Mouse (Mus musculus) heart, postnatal 10 days (tissue): ENCODE measurements around the gene Gngt1. TPM values are rescaled to one million over a fixed set of nuclear protein-coding genes. Genes with fewer than 3 reads are reported as not detected.

Experiments
- total RNA-seq, 2 experiments: library from RNA; stranded (reverse); gene quantifications; 2 replicates each; pipeline ENCODE4 v1.2.3; 2021

The Gngt1 gene
- total RNA-seq, 2 experiments from 2014 or later: not detected

Other genes with a start within 250 kb of the Gngt1 start
- gene Calcr, start 229.1 kb upstream of the Gngt1 start, total RNA-seq: not detected
- 1 to 10 TPM; 2.6 to 3.0 TPM for gene Tfpi2, start 4.9 kb upstream of the Gngt1 start, total RNA-seq
- gene Gng11, start 10.1 kb downstream of the Gngt1 start, total RNA-seq: 100 to 1,000 TPM; 123 to 135 TPM
- gene Bet1, start 93.2 kb downstream of the Gngt1 start, total RNA-seq: 10 to 100 TPM; 21.0 to 23.2 TPM